Mouse (Mus musculus): Measurements from ENCODE around the gene Gpatch8. TPM values are rescaled to one million over a fixed set of nuclear protein-coding genes. Genes with fewer than 3 reads are reported as not detected.

The Gpatch8 gene
- polyA plus RNA-seq, 1 experiment, result 1.1 TPM

- TF ChIP-seq TAL1 (IDR thresholded peaks at IDR 0.05; ENCODE audit: low read length) (no peak), GATA1 (IDR thresholded peaks at IDR 0.05; ENCODE audit: low read length) (no peak)
Observed at GRCm38 (mm10) chr11:102430121-102431017, 125.8 kb downstream of the Gpatch8 start, which contains the start of gene Grn. Gene Grn (plus strand): TSS chr11:102430315.

GRCm38 (mm10) chr11:102429551-102429950 is 126.6 kb downstream of the Gpatch8 start:
- peaks cover 41% of the 10 kb centered on the region for H3K4me1 ChIP-seq (ENCODE audit: control insufficient read depth)
- peaks cover 44% of the 10 kb centered on the region for H3K27me3 ChIP-seq (ENCODE audit: control insufficient read depth)
- peak overlapping the region; percentile 72 for H3K4me3 ChIP-seq (replicated peaks)
- TF ChIP-seq TAL1 (IDR thresholded peaks at IDR 0.05; ENCODE audit: low read length) (no peak), GATA1 (IDR thresholded peaks at IDR 0.05; ENCODE audit: low read length) (no peak)
- no peaks in the 10 kb centered on the region for H3K9me3 ChIP-seq (ENCODE audit: control insufficient read depth, low read length)
- H3K36me3 ChIP-seq (ENCODE audit: control insufficient read depth), result peaks cover 2% of the 10 kb centered on the region

More at GRCm38 (mm10) chr11:102430121-102431017, 125.8 kb downstream of the Gpatch8 start, which contains the start of gene Grn:
- H3K9me3 ChIP-seq (ENCODE audit: control insufficient read depth, low read length), result no peaks in the 10 kb centered on the region
- H3K36me3 ChIP-seq (ENCODE audit: control insufficient read depth), result peaks cover 9% of the 10 kb centered on the region
- H3K4me1 ChIP-seq (ENCODE audit: control insufficient read depth), result peaks cover 41% of the 10 kb centered on the region
- H3K4me3 ChIP-seq (replicated peaks), result peak within 1 kb of the TSS; percentile 72
- H3K27me3 ChIP-seq (ENCODE audit: control insufficient read depth), result peaks cover 40% of the 10 kb centered on the region

- Histone ChIP-seq H3K9me3 (ENCODE audit: control insufficient read depth, low read length) (no peaks in the 10 kb centered on the region), H3K27me3 (ENCODE audit: control insufficient read depth) (peaks cover 49% of the 10 kb centered on the region), H3K4me1 (ENCODE audit: control insufficient read depth) (peaks cover 38% of the 10 kb centered on the region), H3K36me3 (ENCODE audit: control insufficient read depth) (peaks cover 2% of the 10 kb centered on the region; the same call in 1 of the 2 replicates), H3K4me3 (replicated peaks) (peak overlapping the region; percentile 72)
- TF ChIP-seq TAL1 (IDR thresholded peaks at IDR 0.05; ENCODE audit: low read length) (no peak), GATA1 (IDR thresholded peaks at IDR 0.05; ENCODE audit: low read length) (no peak)
Observed at GRCm38 (mm10) chr11:102428981-102429540, 127.1 kb downstream of the Gpatch8 start.

Other genes starting within 250 kb of the Gpatch8 start
- 10.3 and 12.3 TPM in 2 replicates for gene Ubtf, start 236.7 kb downstream of the Gpatch8 start, polyA plus RNA-seq (2012)
- 575 and 672 TPM in 2 replicates for gene Slc4a1, start 190.2 kb downstream of the Gpatch8 start, polyA plus RNA-seq (2012)
- 1.8 and 2.1 TPM in 2 replicates for gene Rundc3a, start 163.0 kb downstream of the Gpatch8 start, polyA plus RNA-seq (2012)
- gene Slc25a39, start 148.4 kb downstream of the Gpatch8 start, polyA plus RNA-seq (2012), result 579 and 725 TPM in 2 replicates
- gene Grn, start 126.1 kb downstream of the Gpatch8 start, polyA plus RNA-seq (2012), result 1.8 and 2.6 TPM in 2 replicates
- 0.01 and 0.02 TPM in 2 replicates for gene Fam171a2, start 108.7 kb downstream of the Gpatch8 start, polyA plus RNA-seq (2012)
- 1.7 and 2.4 TPM in 2 replicates for gene Itga2b, start 86.3 kb downstream of the Gpatch8 start, polyA plus RNA-seq (2012)
- not detected in 2 replicates for gene Gm11627, start 23.1 kb upstream of the Gpatch8 start, polyA plus RNA-seq (2012)
- gene Fzd2, start 48.0 kb upstream of the Gpatch8 start, polyA plus RNA-seq (2012), result 0.03 TPM in 1 of 2 replicates, not detected in the other
- gene Meioc, start 107.3 kb upstream of the Gpatch8 start, polyA plus RNA-seq (2012), result not detected in 2 replicates
- gene Ccdc43, start 141.4 kb upstream of the Gpatch8 start, polyA plus RNA-seq (2012), result 0.12 and 0.35 TPM in 2 replicates
- 0.01 TPM in 1 of 2 replicates, not detected in the other for gene Adam11, start 205.0 kb upstream of the Gpatch8 start, polyA plus RNA-seq (2012)